Mouse (Mus musculus): ENCODE results near the gene Tmem169.

Gene Tmem169

DNA sequence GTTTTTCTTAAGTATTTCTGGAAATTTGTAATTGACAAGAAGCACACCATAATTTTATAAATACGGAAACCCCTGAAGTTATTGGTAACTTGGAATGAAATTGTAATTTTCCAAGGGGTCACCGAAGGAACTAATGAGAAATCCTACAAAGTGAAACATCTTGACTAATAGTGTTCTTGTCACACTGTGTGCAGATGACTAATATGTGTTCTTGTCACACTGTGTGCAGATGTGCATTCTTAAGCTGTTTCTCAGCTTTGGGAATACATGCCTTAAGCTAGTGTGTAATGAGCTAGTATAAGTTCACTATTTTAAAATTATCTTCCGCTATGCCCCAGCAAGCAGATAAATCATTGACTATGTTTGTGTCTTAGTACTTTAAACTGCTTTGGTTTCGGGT is 39.1 kb downstream of the Tmem169 start:
- DNase-seq (ENCODE audit: low read depth, low spot score): no peak

DNA sequence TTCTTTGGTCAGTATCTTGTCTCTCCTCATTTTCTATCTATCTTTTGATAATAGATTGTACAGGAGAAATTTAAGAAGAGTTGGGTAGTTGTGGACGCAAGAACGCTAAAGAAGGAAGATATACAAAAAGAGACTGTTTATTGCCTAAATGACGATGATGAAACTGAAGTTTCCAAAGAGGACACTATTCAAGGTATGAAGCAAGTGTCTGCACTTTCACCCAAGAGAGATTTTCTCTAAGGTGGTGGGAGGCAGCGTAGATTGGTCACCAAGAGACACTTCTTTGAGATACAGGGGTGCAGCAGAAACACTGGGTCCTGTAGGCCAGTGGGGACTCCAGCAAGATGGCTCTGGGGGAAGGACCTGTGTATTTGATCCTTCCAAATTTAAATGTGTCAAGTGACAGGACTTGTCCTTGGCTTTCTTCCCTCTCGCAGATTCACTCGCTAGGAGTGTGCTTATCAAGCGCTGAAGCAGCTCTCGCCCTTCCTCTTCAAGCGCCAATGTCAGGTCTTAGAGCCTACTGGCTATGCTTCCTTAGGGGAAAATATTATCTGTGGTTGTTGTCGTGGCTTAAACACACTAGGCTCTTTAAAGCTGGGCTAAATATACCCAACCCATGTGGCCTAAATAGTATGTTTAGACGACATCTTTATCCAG is 42.1 kb downstream of the Tmem169 start:
- no peak for DNase-seq (ENCODE audit: low read depth, low spot score)

DNA sequence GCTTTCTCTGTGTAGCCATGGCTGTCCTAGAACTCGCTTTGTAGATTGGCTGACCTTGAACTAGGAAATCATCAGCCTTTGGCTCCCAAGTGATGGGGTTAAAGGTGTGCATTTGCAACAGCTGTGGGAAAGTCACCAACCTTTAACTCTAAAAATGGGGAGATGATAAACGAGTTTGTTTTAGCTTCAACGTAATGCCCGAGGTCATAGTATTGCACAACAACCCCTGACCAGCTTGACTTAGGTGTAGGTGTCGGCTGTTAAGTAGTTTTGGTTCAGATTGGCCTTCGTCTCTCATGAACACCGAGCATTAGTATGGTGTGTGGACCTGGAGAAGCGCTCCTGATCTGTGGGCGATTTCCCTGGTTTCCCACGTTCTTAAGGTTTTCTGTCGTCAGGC is 50.6 kb downstream of the Tmem169 start:
- DNase-seq (ENCODE audit: low read depth, low spot score): no peak

DNA sequence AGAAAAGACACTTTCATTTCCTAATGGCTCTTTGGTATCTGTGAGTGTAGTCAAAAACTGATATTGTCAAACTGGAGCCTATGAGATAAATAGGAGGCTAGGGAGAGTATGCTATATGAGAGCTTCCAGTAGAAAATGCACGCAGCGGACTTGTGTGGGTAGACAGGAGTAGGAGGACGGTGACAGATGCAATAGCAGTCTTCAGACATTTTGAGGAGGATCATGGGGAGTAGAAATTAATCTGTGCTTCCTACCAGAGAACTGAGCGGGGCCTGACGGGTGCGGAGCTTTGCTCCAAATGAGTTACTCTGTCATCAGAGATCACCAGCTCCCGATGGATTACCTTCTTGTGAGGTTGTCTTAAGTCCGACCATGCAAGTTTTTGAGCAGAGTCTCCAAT is 52.6 kb downstream of the Tmem169 start:
- DNase-seq (ENCODE audit: low read depth, low spot score): no peak

DNA sequence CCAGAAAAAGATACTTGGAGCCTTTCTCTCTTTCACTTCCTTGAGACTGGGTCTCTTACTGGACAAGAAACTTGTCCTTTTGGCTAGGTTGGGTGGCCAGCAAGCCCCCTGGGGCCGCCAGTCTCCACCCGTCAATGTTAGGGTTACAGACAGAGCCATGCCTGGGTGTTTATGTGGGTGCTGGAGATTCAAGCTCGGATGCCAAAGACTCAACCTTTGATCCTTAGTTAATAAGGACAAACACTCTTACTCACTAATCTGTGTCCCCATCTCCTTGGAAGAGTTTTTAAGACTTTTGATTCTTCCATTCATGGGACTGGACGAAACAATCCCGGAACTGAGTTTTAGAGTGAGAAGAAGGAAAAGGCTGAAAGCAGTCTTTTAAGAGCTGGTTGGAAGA is 54.2 kb downstream of the Tmem169 start:
- DNase-seq (ENCODE audit: low read depth, low spot score): no peak

DNA sequence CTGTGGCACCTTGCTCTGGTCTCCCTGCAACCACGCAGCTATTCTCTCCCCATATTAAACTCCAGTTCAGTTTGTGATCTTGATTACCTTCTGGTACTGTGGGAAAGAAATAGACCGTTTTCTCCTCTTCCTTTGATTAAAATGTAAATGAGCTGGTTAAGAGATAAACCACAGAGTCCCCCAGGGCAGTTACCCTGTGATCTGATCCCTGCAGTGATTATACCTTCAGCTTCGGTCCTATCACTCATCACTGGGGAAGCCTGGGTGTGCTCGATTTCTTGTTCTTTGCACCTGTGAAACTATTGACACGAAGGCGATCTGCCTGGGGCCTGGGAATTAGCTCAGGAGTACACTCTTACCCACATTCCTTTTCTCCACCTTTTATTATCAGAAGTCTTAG is 63.7 kb downstream of the Tmem169 start:
- DNase-seq (ENCODE audit: low read depth, low spot score): no peak
